Mouse (Mus musculus) heart, postnatal 14 days (tissue): ENCODE data around the gene Ccdc24. TPM values are rescaled to one million over a fixed set of nuclear protein-coding genes. Genes with fewer than 3 reads are reported as not detected.

Experiments
- DNase-seq, 2 experiments: peaks; one replicate each; pipeline ENCODE4 v3.0.0; 2021 to 2022
- intact Hi-C: fragments of 180-260 bp; cut with DNase I; formaldehyde crosslinking; loops from one replicate; pipeline ENCODE4 v1.15.1; 2025
- total RNA-seq, 2 experiments: library from RNA; stranded (reverse); gene quantifications; 2 replicates each; pipeline ENCODE4 v1.2.3; 2021

Gene Ccdc24
- total RNA-seq, 2 experiments from 2014 or later = 0.39 to 0.45 TPM

DNA sequence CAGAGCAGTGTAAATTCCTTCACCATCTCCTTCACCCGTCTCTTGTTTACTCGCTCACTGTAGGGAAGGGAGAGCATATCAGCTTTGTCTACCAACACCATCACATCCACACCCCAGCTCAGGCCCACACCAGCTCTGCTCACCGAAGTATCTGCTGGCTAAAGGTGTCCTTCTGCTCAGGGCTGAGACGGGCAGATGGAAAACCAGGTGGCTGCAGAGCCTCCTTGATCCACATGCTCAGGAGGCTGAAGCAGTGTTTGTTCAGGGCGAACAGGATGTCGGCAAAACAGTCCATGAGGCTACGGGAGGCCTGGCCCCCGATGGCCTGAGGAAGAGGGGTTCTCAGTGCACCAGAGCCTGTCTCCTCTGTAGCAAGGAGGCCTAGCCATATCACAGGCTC lies 22.2 kb upstream of the Ccdc24 start:
- no peak for DNase-seq
- intact Hi-C loops = no loop called here

DNA sequence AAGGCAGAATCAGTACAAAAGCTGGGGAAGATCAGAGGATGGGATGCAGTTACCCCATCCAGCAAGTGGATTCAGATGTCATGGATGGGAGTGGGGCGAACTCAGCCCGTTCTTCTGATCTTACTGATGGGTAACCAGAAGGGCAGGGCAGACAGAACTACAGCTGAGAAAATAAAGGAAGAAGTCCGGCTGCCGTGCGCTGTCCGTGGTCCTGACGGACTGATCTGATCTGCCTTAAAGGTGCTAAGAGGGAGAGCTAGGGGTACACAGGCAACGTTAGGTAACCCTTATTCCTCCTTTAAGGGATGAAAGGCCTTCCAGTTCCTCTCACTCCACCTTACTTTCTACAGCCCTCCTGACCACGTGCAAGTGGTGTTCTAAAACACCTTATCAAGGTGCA lies 21.0 kb upstream of the Ccdc24 start:
- DNase-seq = peak; percentile 68 to 72
- intact Hi-C loops = loop anchor here (2.0 kb wide), 1 partner anchor 21 kb away; the partner anchor contains the start of gene Ipo13

DNA sequence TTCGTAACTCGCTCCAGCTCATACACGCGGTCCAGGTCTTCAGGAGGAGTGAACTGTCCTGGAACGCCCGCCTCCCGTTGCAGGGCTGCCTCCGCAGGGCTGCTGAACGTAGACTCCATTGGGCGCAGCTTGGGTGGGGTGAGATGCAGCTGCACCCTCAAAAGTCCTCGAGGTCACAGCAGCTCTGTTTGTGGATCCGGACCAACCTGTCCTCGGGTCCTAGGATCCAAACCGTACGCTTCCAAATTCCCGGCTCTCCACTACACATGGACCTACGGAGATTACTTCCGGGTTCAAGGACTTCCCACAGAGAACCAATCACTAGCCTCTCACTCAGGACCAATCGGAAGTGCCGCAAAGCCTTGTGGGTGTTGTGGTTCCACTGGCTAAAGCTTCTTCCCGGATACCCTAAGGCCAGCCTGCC lies 19.4 kb upstream of the Ccdc24 start, which contains the start of gene Dph2:
Gene Dph2 (minus strand): TSS at position 295 of the 424 bp plus-strand sequence.
- DNase-seq = peak; percentile 75 to 80
- intact Hi-C loops = loop anchor here (2.0 kb wide), 1 partner anchor 23 kb away; the partner anchor contains the start of gene Ipo13

DNA sequence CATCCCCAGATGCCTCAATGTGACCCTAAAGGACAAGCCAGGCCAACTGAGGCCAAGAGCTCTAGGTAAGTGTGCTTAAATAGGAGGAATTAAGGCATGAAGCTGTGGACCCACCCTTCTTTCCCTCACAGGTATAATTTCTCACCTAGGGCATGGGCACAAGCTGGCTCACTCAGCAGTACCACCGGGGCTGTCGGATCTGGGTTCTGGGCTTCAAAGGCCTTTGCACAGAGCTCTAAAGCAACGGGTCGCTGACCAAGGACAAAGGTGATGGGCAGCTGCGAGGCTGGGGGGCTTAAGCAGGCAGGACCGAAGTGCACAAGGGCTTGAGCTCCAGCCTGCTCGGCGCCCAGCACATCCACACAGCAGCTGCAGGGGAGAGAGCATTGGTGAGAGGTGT lies 18.4 kb upstream of the Ccdc24 start:
- intact Hi-C loops = no loop called here
- no peak for DNase-seq

DNA sequence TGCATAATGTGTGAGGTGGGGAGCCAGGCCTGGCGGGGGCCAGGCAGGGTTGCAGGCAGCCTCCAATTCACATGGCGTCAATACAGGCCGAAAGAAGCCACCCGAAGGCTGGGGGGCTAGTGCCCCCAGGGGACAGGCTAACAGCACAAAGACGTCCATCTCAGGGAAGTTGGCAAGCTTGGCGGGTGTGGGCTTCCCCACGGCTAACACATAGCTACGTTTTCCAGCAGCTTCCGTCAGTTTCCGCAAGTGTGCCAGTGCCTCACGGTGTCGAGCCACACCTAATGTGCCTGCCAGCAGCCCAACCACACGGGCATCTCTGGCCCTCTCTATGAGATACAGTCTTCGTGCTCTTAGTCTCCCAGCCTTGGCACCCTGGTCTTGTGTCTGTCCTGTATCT lies 17.7 kb upstream of the Ccdc24 start:
- intact Hi-C loops = no loop called here

DNA sequence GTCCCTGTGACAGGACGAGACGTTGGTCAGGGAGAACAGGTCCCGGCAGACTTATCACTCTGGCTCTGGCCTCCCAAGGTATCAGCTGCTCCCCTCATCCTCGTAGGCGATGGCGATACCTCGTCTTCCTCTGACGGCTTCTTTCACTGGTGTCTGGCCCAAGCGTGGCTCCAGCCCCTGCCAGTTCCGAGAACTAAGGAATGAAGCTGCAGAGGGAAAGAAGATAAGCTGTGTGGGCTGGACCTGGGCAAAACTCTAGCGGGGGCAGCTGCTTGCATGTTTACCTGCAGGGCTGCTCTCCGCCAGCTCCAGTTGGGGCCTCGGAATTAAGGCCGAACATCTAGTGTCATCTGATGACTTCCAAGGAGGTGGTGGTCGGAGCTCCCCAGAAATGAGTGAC lies 17.1 kb upstream of the Ccdc24 start:
- intact Hi-C loops = no loop called here
- no peak for DNase-seq

More for the DNA sequence above, 17.7 kb upstream of the Ccdc24 start:
- no peak for DNase-seq

DNA sequence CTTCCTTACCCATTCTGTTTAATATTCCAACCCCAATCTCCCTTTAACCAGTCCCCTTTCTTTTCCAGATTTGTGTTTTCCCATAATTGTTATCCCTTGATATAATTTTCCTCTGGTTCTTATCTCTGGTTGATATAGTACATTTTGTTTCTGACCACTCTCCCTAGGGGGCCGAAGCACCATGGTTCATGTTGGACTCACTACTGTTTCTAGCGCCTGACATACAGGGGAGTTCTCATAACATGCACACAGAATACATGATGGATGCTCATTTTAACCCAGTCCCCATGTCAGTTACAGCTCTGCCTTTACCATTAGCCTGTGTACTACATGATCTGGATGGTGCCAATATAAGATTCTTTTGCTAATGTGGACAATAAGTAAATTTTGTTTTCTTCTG lies 15.6 kb upstream of the Ccdc24 start:
- intact Hi-C loops = no loop called here
- no peak for DNase-seq

DNA sequence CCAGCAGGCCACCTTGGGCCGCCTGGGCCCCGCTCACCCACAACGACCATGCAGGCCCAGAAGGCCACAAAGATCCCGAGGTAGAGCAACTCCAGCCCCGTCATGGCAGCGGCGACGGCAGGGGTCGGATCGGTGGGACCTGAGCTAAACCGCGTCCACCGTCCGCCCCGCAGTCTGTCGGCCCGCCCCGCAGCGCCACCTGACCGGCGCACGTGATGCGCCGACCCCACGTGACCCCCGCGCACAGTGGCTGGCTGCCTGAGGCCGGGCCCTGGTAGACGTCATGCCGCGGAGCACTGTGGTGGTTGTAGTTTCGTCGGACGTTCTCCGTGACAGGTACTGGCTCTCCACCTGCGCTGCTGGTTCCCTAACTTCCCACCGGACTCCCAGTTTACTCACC lies 14.8 kb upstream of the Ccdc24 start, which contains the start of gene Atp6v0b:
Gene Atp6v0b (minus strand): TSS at position 201 of the 400 bp plus-strand sequence.
- intact Hi-C loops = no loop called here
- DNase-seq = peak; percentile 95 to 96

DNA sequence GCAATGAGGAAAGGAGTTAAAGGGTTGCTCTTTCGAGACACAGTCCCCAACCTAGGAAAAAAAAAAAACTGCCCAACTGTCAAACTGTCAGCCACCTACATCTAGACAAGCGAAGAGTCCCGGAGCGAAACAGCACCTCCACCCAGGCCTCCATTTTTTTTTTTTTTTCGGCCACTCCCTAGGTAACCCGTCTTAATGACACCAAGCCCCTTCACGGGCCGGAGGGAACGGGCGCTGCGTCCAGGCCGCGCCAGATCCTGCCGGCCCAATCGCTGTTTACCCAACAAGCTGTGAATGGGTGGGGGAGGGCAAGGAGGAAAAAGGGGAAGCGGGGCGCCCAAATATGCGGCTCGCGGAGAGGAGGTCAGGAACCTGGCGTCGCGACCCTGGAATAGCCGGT lies 14.3 kb upstream of the Ccdc24 start:
- peak in 1 of 2 experiments; percentile 21 for DNase-seq
- intact Hi-C loops = no loop called here

DNA sequence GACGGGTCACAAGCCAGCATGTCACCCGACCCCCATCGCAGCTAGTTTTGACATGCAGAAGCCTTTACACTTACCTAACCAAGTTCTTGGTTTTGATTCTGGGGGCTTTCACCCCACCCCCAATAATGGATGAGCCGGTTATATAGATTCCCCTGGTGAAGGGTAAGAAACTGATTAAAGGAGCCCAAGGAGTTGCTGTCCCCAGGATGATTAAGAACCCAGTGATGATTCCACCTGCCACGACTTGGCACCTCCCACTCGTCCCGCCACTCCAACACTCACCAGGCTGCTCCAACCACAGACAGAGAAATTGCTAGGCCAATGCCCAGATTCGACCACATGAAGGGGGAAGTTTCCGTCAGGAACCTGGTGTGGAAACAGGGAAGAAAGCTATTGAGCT lies 13.6 kb upstream of the Ccdc24 start:
- DNase-seq = no peak
- intact Hi-C loops = no loop called here

DNA sequence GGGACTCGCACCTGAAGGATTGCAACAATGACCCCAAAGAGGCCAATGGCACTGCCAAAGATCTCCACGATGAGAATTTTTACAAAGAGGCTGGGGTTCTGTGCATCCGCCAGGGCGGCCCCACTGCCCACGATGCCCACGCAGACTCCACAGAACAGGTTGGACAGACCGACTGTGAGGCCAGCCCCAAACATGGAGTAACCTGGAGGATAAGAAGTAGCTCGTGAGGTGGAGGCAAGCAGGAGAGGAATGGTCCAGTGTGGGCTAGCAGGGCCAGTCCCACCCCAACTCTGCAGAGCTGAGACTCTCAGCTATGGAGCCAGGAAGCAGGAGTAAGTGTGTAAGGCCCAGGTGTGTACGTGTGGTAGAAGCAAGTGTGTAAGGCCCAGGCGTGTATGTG lies 12.7 kb upstream of the Ccdc24 start:
- intact Hi-C loops = no loop called here
- no peak for DNase-seq

DNA sequence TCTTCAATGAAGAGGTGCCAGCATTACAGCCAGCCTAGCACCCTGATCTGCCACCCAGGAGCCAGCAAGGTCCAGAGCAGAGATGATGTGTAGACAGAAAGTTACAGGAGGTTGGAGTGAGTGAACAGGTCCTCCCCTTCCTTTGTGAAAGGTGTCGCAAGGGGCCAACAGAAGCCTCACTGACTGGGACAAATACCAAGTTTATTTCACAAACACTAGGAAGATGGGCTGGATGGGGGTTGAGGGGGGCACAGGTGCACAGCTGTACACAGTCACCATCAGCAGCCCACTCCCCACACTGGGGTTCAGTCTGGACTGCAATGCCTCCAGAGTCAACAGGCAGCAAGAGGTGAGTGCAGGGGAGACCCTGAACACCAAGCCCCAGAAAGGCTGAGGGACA lies 11.8 kb upstream of the Ccdc24 start:
- intact Hi-C loops = no loop called here
- no peak for DNase-seq

DNA sequence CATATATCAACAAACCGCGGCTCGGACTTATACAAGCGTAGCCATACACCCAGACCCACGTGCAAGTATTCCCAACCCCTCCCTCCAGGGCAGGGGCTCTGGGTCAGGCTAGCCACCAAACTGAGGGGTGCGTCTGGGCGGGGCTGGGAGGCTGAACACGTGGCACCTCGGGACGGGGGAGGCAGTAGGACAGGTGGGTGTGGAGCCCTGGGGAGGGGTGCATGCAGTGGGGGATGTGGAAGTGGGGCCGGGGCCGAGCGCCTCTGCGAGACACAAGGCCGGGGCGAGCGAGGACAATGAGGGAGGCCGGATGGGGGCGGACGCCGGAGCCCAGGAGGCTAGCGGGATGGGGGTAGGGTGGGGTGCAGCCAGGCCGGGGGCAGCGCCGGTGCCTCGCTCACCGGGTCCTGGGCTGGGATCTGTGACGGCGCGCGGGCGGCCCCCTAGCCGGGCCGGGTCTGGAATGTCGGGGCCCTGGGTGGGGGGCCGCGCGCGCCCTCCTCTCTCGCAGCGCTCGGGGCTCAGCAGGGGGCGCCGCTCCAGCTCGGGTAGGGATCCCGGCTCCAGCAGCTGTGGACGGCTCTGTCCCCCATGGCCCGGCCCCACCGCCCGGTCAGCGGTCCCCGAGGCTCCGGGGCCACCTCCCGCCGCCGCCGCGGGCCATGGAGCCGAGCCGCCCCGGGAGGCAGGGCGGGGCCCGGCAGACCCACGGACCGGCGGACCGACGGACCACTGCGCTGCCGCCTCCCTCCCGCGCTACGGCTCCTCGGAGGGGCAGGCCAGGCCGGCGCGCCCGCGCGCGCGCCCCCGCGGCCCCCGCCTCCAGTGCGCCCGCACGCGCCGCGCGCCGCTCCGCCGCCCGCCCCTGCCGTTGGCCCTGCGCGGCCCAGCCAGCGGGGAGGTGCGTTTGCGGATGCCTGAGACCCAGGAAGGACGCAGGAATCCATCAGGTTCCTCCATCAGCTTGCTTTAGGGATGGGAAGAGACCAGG lies 10.6 kb upstream of the Ccdc24 start, which contains the start of gene B4galt2:
Gene B4galt2 (minus strand): TSS at position 787 of the 991 bp plus-strand sequence.
- intact Hi-C loops = no loop called here
- peak; percentile 65 to 76 for DNase-seq

DNA sequence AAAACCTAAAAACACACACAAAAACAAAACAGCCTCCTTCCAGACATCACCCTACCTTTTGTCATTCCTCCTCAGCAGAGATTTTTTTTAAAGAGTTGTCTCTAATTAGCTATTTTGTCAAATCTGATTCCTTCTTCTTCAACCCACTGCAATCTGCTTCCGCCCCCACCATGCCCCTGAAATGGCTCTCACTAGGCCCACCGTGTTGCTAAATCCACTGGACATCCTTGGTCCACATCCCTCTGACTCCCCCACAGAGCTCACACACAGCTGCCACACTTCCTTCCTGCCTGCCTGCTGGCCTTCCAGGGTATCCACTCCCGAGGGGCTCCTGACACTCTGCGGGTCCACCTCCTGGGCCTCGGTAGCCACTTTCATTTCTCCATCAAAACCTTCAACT lies 6.3 kb upstream of the Ccdc24 start:
- intact Hi-C loops = no loop called here
- no peak for DNase-seq

DNA sequence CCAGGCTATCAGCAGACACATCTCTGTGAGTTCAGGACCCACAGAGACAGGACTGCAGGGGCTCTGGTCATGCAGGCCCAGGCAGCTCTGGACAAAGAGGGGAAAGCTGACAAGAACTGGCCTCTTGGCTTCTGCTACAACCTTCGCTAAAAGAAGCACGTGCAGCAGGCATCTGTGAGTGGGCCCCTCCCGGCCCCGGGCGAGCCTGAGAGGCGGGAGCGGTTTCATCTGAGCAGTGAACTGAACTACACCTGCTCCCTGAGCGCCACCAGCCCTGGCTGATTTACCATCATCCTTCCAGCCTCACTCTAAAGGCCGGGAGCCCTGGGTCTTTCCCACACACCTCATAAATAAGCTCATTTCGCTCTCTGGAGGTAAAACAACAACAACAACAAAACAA lies 5.9 kb upstream of the Ccdc24 start:
- DNase-seq = no peak
- intact Hi-C loops = no loop called here

DNA sequence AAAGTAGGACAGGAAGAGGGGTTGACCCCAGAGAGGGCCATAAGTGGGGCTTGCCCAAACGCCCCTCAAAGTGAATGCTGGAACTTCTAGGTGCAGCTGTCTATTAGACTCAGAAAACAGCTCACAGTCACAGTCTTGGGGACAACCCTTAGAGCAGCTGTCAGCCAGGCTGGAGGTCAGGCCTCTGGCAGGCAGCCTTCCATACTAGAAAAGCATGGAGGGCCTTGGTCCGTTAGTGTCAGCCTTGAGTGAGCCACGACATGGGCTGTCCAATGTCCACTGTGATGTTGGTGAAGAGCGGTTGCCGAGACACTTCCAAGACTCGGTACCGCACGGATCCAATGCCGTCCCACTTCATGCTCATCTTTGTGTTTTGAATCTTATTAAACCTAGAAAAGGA lies 1.3 kb upstream of the Ccdc24 start:
- no peak for DNase-seq
- intact Hi-C loops = no loop called here

DNA sequence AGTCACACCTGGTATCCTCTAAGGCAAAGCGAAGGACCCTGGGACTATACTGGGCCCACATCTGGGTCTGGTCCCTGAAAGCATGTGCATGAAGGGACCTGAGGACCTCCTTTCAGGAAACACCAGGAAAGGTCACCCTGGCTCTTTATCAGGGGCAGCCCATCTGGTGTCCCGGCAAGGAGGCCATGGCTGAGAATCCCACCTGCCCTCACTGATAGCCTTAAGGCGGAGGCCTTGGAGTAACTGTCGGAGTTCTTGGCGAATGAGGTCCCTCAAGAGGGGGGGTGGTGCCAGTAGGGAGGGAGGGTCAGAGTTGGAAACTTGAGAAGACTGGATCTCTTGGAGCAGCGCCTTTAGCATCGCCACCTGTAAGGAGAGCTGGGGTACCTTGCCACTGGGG lies 570 bp downstream of the Ccdc24 start:
- no peak for DNase-seq
- intact Hi-C loops = no loop called here

DNA sequence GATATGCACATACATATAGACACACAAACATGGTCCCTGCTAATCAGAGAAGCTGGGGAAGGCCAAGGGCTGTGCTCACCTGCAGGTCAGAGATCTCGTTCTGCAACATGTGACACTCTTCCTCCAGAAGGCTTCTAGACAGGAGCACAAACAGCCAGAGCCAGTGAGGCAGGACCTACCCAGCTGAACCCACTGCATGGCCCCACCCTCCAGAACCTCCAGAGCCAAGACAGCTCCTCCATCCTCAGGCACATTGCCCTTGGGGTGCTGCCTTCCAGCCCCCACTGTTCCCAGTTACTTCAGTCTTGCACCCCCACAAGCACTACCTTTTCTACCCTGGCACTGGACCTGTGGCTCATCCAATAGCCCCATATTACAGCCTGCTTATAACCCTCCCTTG lies 1.9 kb downstream of the Ccdc24 start:
- intact Hi-C loops = no loop called here
- no peak for DNase-seq

DNA sequence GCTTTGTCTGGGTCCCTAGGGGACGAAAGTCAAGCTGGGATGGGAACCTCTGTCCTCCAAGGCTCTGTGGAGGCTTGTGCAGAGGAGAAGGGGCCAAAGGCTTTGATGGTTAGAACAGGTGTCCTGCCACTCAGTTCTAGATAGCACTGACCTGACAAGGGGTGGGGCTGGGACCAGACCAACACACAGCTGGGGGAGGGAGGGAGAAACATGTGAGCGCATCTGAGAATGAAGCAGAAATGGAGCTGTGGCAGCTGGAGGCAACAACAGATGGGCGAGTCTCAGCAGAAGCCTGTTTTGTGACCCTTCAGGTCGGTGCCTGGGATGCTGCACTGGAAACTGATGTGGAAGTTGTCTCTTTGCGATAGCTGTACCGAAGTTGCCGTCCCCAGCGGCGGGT lies 3.0 kb downstream of the Ccdc24 start:
- intact Hi-C loops = loop anchor here (10.0 kb wide), 1 partner anchor 165 kb away; no protein-coding TSS in a partner anchor
- no peak for DNase-seq

DNA sequence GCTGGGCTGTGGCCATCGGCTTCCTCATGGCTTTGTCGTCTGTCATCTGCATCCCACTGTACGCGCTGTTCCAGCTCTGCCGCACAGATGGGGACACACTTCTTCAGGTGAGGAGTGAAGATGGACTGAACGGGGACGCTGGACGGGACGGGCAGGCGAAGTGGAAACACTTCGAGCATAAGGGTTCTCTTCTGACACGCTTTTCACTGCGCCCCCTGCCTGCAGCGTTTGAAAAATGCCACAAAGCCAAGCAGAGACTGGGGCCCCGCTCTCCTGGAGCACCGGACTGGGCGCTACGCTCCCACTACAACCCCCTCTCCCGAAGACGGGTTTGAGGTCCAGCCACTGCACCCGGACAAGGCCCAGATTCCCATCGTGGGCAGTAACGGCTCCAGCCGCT lies 4.5 kb downstream of the Ccdc24 start:
- intact Hi-C loops = loop anchor here (2.0 to 10.0 kb wide), 2 partner anchors 37 to 163 kb away; no protein-coding TSS in a partner anchor
- DNase-seq = peak; percentile 71 to 78

DNA sequence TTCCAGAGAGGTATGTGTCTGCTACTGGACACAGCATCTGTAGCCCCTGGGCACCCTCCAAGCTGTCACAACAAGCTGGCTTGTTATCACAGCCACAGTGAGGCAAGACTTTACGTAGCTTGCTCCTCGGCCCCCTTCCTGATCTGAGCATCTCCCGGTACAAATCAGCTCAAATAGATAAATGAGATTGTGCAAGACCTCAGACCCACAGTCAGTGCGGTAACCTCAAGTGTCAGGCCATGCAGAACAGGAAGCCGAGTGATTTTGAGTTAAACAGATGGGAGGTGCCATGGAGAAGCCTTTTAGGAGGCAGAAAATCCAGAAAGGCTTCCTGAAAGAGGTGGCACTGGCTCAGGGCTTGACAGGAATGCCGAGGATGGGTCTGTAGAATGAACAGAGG lies 5.4 kb downstream of the Ccdc24 start:
- intact Hi-C loops = loop anchor here (2.0 to 10.0 kb wide), 2 partner anchors 36 to 162 kb away; no protein-coding TSS in a partner anchor
- DNase-seq = no peak
